Mouse (Mus musculus) left cerebral cortex, postnatal 36 days (tissue): ENCODE results near the gene Senp3. TPM values are rescaled to one million over a fixed set of nuclear protein-coding genes. Genes with fewer than 3 reads are reported as not detected.
A peak's percentile ranks its signal among the peaks of the same experiment; 100 is the strongest.

ENCODE experiments used
- DNase-seq, 2 experiments: peaks; one replicate each; pipeline ENCODE4 v3.0.0; 2021 to 2022; ENCODE audit warnings: low spot score in 2 of 2, mixed read lengths in 1 of 2
- intact Hi-C: fragments of 180-260 bp; cut with DNase I; formaldehyde crosslinking; loops from one replicate; pipeline ENCODE4 v1.15.1; 2025
- total RNA-seq, 2 experiments: library from RNA; stranded (reverse); gene quantifications; 2 replicates each; pipeline ENCODE4 v1.2.3; 2021

Senp3 gene
- total RNA-seq, 2 experiments from 2014 or later = 84.3 to 114 TPM

DNA sequence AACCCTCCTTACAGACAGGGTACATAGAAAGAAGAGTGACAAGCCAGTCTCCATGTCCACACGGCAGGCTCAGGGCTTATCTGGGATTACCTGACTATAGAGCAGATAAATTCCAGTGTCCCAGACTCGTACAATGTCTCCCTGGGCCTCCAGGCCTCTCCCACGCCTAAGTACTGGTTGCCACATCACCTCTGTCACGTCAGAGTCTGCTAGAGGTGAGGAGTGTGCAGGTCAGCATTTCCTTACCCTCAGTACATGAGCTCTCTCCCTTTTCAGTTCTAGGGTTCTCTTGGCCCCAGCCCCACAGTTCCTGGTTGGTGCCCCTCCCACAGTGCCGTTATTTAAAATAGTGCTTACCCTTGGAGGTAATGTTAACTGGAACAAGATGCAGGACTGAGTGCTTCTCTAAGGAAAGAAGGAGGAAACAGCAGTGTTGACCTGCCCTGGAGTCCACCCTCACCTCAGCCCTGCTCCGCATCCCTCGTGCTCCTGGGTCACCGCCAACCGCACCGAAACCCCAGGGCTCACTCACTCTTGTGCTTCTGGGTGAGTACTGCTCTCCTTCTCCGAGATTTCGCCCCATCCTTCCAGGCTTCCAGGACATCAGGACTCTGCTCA, 2.4 kb upstream of the Senp3 start:
- DNase-seq = no peak
- intact Hi-C loops = loop anchor here (5.0 kb wide), 1 partner anchor 218 kb away; the partner anchor contains the start of genes 2810408A11Rik and Neurl4

DNA sequence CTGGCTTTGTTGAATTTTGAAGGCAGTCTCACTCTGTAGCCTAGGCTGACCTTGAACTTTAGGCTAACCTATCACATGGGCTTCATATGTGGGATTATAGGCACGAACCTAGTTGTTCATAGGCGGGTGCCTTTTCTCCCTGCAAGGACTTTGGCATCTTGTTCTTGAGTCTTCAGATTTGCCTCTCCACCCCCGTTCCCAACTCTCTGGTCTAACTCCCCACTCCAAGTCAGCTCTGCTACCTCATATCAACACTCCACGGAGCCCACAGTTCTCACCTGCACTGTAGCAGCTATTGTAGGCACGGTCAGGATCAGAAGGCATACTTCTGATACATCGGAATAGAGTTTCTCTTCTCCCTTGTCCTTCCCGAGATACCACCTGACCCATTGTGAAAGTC, 1.7 kb upstream of the Senp3 start:
- no peak for DNase-seq
- intact Hi-C loops = loop anchor here (2.0 to 5.0 kb wide), 2 partner anchors 33 to 219 kb away; partner anchors contain the start of genes 2810408A11Rik and Neurl4

DNA sequence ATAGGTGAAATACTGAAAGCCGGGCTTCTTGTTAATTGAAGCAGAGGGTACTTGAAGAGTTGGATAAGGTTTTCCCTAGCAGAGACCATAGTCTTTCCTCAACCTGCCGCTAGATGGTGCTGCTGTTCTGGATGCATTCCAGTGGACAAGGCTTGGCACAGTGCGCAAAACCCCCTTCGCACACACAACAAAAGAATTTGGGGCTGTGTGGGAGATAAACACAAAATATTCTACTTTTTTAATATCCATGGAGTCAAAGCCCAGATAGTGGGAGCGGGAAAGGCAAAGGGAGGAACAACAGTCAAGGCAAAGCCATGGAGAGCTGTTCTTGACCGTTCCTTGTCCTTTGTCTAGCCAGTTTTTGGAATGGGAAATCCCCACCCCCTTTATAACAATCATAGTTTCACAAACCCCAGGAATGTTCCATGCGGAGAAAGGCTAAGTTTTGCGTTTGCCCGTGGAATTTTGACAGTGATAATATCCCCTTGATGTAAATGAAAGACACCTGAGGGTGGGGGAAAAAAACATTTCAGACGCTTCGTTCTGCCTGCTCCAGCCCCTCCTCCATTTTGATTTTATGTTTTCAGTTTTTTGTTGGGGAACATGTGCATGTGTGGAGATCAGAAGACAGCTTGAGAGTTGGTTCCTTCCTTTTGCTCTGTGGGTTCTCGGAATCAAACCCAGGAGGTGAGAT, 1.1 kb upstream of the Senp3 start:
- peak; percentile 82 to 86 for DNase-seq
- intact Hi-C loops = loop anchor here (1.0 to 5.0 kb wide), 3 partner anchors 34 to 219 kb away; partner anchors contain the start of genes 2810408A11Rik and Neurl4

DNA sequence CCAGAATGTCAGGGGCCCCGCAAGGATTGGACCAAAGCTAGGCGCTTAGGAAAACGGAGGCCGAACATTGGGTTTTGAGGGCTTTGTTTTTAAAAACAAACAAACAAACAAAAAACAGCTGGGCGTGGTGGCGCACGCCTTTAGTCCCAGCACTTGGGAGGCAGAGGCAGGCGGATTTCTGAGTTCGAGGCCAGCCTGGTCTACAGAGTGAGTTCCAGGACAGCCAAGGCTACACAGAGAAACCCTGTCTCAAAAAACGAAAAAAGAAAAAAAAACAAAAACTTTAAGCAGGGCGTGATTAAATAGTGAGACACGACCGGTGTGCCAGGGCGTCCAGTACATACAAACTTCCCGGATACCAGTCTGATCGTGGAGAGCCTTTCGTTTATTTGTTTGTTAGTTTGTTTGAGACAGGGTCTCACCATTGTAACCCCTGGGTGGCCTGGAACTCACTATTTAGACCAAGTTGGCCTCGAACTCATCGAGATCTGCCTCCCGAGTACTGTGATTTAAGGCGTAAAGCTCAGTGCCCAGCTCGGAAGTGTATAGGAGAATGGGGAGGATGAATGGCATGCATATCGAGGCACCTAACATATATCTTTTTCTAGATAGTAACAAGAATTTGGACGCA, 440 bp upstream of the Senp3 start:
- DNase-seq = no peak
- intact Hi-C loops = loop anchor here (1.0 to 5.0 kb wide), 3 partner anchors 34 to 220 kb away; partner anchors contain the start of genes 2810408A11Rik and Neurl4

DNA sequence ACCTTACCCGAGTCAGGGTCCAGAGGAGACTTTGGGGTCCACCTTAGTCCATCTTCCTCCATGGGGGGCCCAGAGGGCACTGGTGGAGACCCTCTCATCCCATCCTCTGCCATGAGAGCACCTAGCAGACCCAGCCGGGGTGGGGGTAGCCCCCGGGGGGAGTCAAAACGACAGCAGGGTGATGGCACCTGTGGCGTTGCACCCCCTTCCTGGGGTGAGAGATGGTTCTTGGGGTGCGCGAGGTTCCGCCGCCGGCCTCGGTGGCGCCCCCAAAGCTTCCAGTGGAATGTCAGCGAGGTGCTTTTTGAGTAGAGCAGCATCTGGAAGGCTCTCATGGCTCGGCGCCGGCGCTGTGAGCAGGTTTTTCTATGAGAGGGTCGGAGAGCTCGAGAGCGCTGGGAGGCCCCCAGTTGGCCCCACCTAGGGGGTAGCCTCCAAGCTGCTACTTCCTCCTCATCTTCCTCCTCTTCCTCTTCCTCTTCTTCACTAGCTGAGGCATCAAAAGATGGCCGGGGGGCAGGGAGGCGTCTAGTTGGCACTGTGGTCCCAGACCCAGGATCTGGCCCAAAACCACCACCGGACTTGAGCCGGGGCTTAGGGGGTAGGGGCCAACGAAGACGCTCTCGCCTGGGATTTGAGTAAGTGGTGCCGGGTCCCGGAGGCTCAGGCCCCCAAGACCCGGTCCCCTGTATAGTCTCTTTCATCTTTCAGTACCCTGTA, 1.6 kb downstream of the Senp3 start:
- intact Hi-C loops = loop anchor here (5.0 kb wide), 1 partner anchor 222 kb away; the partner anchor contains the start of genes 2810408A11Rik and Neurl4
- DNase-seq = no peak

DNA sequence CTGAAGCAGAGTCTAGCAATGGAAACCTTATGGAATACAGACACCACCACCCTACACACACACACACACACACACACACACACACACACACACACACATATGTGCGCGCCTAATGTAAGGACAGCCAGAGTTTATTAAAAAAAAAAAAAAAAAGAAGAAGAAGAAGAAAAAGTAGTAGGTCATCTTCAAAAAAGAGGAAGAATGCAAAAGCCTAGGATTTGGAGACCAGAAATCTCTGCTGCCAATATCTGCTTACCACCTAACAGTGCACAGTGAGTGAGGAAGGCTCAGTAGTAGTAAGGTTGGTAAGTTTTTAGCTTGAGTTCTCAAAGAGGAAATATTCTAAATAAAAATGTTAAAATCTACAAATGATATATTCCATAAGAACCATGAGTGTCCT, 2.7 kb downstream of the Senp3 start:
- DNase-seq = no peak
- intact Hi-C loops = no loop called here

DNA sequence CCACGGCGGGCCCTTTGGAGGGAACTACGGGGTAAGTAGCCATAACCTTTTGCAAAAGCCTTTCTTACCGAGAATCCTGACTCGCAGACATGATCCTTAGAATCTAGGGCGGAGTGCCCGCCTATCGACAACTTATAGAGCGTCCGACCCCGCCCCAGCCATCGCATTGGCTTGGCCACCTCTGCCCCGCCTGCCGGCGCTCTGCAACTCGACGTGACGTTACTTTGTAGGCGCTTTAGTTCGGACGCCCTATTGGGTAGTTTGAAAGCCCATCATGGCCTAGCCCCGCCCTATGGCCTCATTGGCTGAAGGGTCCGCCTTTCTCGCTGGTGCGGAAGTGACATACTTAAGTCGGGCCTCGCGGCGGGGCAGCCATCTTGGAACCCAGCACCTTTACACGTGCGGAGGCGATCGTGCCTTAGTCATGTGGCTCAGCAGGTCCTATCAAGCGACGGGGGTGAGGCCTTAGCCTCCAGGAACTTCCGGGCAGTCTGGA, 9.6 kb downstream of the Senp3 start, which contains the start of gene Eif4a1:
Gene Eif4a1, minus strand, starts transcription at position 213 of the 496 bp plus-strand sequence.
- DNase-seq = peak; percentile 100
- intact Hi-C loops = loop anchor here (1.0 kb wide), 1 partner anchor 9 kb away; no protein-coding TSS in a partner anchor

DNA sequence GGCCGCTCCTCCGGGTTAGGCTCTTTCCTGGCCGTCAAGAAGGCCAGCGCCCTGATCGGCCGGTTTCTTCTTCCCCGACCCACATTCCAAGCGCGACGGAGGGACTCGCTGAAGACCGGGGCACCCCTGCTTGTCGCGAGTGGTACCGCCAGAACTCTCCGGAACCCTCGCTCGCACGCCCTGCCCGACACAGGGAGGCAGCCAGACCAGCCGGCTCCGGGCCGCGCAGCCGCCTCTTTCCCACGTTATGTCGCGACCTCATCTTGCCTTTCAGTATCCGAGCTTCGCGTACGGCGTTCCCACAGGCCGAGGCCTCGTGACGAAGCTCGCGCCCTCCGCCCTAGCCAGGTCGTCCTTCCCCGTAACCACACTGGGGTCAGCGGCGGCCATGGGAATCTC, 10.2 kb downstream of the Senp3 start:
- DNase-seq = peak in 1 of 2 experiments; percentile 31
- intact Hi-C loops = loop anchor here (1.0 kb wide), 1 partner anchor 10 kb away; no protein-coding TSS in a partner anchor

DNA sequence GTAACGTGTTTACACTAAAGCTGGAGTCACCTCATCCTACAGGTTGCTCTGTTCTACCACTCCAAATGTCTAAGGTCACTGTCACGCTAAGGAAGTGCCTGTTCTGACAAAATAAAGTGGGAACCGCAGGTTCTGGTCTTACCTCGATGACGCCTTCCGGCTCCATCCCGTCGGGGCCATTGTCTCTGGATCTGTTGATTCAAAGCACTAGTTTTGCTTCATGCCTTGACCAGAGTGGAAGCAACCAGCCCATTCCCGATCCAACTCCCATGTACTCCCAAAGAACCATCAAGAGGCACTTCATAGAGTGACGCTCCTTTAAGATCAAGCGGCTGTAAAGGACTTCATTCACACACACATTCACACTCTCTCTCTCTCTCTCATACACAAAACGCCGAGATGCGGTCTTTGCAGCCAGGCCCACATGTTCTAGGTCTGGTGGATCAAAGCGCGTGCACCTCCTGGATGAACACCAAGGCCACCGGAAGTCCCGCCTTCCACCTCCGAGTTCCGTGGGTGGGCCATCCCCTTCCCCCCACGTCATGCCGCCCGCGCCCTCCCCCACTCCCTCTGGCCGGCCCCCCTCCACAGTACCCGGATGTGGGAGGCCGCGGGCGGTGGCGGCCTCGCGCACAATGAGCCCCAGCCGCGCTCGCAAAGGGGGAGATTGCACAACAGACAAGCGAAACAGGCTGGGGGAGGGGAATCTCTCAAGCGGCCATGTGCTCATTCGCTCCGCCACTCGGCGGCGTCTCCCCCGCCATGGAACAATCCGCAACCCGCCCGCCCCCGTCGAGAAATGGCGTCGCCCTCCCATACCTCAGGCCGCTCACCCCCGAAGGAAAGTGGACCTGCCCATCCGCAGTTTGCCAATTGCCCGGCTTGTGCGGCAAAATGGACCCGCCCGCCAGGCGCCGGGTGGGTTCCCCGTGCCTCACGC, 10.8 kb downstream of the Senp3 start:
- intact Hi-C loops = no loop called here

DNA sequence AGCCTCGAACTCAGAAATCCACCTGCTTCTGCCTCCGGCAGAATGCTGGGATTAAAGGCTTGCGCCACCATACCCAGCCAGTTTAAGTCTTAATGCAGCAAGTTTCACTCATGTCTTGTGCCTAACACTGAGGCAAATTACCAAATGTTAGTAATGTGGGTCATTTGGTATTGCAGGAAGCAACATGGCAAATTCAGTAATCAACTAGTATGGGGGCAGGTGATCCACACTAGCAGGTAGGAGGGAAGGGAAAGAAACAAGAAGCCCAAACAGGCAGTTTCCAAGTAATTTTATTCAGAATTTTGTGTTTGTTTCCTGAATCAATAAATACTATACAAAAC, 15.2 kb downstream of the Senp3 start:
- intact Hi-C loops = no loop called here
- DNase-seq = no peak

More for the DNA sequence above, 10.8 kb downstream of the Senp3 start:
- peak; percentile 90 to 91 for DNase-seq

DNA sequence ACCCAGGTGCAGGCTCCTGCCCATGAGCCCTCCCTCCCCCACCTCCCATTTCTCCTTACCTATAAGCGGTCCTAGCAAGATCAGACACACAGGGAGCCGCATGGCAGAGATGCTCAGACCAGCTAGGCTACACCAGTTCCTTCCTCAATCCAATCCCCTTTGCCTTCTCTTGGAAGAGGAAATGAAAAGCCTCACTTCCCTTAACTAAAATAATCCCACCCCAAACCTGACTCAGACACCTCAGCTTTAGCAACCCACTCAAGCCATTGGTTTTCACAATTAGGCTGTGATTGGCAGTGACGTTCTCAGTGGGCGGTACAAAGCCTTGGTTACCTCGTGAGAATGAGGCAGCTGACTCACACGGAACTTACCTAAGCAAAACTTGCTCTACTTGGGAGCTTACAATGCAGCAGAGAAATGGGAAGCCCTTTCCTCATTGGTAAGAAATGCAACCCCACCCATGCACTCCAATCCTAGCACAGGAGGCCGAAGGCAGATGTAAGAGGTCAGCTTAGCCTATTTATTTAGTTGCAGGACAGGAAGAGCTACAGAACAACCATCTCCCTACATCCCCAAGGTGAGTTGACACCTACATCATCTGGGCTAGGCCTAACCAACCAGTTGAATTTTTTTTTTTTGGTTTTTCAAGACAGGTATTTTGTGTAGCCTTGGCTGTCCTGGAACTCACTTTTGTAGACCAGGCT, 15.8 kb downstream of the Senp3 start, which contains the start of gene Cd68:
Gene Cd68, minus strand, starts transcription at position 193 of the 704 bp plus-strand sequence.
- intact Hi-C loops = no loop called here
- DNase-seq = peak; percentile 61 to 72

DNA sequence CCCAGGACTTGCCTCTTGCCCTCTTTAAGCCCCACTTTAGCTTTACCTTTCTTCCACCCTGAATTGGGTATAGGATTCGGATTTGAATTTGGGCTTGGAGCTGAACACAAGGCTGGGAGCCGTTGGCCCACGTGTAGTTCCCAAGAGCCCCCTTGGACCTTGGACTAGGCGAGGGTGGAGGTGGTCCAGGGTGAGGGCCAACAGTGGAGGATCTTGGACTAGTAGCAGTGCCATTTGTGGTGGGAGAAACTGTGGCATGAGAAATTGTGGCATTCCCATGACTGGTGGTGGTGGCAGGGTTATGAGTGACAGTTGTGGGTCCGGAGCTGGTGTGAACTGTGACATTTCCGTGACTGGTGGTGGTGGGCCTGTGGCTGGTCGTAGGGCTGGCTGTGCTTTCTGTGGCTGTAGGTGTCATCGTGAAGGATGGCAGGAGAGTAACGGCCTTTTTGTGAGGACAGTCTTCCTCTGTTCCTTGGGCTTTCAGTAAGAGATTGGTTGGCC, 16.4 kb downstream of the Senp3 start:
- intact Hi-C loops = no loop called here

DNA sequence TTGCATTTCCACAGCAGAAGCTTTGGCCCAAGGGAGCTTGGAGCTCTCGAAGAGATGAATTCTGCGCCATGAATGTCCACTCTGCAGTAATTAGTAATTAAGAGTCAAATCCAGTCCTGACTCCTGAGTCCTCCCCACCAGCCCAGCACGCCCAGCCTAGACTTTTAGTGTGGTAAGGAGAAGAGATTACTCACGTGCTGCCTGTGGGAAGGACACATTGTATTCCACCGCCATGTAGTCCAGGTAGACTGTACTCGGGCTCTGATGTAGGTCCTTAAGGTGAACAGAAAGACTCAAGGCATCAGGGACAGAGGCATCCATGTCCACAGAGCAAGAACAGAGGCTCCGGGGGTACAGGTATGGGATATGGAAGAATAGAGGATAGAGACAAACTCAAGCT, 17.0 kb downstream of the Senp3 start:
- DNase-seq = no peak
- intact Hi-C loops = no loop called here

More for the DNA sequence above, 16.4 kb downstream of the Senp3 start:
- DNase-seq = no peak

DNA sequence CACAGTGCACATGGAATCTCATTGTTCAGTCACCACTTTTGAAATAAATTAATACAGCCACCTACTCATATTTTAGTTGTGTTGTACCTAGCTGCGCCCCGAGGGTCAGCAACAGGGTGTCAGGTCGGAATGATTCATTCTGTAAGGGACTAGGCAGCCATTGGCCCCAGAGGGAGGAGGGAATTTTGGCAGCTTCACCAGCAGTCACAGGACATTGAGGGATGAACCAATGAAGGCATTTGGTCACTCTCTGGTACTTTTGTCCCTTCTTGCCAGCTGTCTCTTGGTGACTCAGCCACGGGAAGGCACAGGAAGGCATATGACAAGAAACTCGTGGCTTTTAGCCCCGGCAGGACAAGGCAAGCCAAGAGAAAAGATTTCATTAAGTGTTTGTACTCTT, 18.1 kb downstream of the Senp3 start:
- no peak for DNase-seq
- intact Hi-C loops = no loop called here

DNA sequence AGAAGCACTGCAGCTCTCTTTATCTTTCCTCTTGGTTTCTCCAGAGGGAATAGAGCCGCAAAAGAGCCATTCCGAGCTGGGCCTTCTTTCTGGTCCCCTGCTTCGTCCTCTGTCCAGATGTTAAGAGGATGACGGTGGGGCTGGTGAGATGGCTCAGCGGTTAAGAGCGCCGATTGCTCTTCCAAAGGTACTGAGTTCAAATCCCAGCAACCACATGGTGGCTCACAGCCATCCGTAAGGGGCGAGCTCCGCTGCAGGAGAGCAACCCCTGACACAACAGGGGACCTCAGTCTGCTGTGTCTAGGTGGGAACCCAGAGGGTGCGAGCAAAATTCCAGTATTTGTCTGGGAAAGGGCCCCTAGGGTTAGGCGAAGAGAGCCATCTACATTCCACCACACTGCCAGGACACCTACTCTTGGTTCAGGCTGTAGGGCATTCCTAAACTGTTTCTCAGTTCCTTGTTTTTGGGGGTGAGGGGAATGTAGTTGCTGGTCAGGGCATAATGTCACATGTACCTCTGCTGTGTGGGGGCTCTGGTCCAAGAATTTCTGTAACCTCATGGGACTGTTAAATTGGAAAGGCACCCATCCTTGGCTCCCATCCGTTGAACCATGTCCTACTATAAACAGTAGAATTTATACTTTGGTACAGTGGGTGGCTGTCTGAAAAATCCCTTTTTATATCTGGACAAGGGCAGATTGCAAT, 18.8 kb downstream of the Senp3 start:
- intact Hi-C loops = no loop called here
- DNase-seq = no peak

DNA sequence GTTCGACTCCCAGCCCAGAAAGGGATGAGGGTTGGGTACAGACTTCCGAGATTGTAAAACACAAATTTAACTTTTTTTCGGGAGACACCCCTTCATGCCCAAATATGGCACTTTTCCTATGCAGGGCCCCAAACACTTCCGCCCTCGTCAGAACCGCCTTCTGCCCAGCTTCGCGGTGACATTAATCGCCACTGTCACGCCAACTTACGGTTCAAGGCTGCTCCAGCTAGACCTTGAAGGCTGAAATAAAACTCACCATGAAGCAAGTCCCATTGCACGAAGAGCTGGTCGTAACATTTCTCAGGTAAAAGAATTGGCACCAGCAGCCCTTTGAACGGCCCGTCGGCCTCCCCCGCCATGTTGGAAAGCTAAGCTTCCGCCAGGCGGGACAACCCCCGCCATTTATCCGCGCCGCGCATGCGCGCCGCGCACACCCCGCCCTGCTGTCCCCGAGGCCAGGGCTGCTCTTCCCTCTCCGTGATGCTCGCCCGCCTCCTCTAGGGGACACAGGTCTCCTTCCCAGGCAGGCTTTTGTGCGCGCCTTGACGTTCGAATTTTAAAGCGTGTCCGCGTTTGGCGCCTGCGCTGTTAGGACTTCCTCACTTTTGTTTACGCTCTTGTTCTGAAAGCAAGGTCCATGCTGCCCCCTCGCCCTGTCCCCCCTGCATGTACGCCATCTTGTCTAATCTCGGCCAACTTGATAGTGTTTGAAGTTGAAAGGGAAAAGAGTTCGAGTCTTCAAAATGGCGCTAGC, 19.5 kb downstream of the Senp3 start, which contains the start of gene Mpdu1:
Gene Mpdu1, minus strand, starts transcription at position 430 of the 754 bp plus-strand sequence.
- DNase-seq = peak; percentile 93 to 96
- intact Hi-C loops = no loop called here
